Mouse (Mus musculus): ENCODE data around the gene Slc44a4. TPM values are rescaled to one million over a fixed set of nuclear protein-coding genes. Genes with fewer than 3 reads are reported as not detected.
A peak's percentile ranks its signal among the peaks of the same experiment; 100 is the strongest.
"Not testable (repeated sequence)": the region's sequence is repeated elsewhere in the genome, so short reads cannot be mapped to it uniquely, and the experiment has no call there.

Slc44a4 gene
- total RNA-seq, 2 experiments from 2014 or later = 0.30 to 0.45 TPM

DNA sequence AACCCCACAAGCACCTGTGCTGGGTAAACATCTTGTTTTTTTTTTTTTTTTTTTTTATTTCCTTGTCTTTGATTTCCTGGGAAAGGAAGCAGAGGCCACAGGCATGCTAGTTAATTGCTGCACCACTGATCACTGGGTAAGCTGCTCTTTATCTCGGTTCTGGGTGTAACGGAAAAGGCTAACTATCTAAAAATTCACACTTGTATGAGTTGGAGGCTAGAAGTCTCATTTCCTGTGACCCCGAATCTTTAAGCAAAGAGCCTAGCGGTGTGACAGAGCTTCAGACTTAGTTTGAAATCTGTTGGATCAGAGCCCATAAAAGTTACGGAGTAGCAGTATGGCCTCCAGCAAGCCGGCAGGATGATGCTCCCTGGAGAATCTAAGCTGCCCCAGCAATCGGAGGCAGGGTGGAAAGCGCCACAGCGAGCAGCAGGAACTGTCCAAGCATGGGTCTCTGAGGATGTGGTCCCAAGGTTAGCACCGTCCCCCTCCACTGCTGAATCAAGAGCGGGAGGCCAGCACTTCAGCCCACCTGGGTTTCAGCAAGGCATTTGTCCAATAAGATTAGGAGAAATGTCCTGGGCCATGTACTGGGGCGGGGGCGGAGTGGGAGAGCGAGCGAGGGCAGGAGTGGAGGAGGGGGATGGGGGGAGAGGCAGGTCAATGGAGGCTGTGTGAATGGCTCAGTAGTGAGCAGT lies 27.2 kb downstream of the Slc44a4 start:
- DNase-seq (ENCODE audit: low spot score in 2 of 2) = no peak

DNA sequence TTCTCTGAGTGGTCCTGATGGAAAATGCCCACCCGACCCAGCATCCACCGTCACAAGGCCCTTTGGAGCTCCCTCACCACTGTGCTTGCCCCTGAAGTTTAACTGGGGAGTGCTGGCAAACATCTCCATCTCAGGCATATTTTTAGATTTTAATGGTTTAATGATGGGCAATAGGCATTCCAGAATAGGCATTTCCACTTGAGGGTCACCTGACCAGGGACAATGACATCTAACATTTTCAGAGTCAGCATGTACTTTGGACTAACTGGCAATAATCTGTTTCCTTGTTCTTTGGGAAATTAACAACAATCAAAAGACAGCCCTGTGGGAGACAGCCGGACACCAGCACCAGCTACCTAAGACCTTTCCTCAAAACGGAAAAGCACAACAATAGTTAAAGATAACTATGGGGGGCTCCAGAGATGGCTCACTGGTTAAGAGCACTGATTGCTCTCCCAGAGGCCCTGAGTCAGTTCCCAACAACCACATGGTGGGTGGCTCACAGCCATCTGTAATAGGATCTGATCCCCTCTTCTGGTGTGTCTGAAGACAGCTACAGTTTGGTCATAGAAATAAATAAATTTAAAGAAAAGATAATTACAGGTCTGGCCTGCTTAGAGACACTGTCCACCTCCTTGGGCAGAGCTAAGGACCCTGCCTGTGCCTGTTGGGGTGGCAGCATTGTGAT lies 29.0 kb downstream of the Slc44a4 start:
- no peak for DNase-seq (ENCODE audit: low spot score in 2 of 2)

DNA sequence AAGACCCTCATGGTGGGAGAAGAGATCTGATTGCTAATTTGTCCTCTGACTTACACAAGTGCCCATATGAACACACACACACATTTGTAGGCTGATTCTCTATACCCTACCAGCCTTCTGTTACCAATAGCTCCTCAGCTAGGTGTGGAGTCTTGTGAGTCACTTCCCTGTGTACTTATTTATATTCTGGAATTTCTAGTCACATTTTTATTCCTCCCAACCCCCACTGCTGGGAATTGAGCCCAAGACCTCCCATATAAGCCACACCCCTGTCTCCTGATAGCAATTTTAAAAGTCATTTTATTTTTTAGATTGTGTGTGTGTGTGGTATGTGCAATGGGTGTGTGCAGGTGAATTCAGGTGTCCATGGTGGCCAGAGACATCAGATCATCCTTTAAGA lies 30.1 kb downstream of the Slc44a4 start:
- DNase-seq (ENCODE audit: low spot score in 2 of 2) = no peak

DNA sequence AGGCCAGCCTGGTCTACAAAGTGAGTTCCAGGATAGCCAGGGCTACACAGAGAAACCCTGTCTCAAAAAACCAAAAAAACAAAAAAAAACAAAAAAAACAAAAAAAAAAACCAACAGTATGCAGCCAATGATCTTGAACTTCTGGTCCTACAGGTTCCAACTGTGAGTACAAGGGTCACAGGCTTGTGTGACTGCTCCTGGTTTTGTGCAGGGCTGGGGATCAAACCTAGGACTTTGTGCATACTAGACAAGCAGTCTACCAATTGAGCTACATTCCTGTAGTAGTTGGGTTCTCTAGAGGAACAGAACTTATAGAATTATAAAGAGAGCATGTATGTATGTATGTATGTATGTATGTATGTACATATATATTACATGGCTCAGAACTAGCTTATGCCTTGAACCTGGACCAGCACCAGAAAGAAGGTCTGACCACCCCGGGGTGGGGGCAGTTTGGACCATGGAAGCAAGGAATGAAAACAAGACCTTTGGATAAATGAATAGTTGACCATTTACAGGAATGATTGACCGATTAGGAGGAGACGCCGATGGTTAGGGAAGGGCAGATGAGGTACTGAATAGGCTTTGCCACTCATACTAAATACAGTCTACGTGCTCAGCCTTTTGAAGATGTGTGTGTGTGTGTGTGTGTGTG lies 32.3 kb downstream of the Slc44a4 start:
- DNase-seq (ENCODE audit: low spot score in 2 of 2) = no peak

DNA sequence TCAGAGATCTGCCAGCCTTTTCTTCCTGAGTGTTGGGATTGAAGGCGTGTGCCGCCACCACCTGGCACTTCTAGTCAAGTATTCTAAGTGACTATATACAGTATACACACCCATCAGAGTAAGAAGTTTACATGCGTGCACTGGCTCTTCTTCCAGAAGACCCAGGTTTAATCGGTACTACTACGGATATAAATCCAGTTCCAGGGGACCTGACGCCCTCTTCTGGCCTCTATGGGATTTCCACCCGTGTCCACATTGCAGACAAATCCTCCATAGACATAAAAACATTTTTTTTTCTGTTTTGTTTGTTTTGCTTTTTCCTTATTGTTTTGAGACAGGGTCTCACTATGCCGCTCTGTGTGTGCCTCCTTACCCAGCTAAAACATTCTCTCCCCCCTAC lies 33.3 kb downstream of the Slc44a4 start:
- DNase-seq (ENCODE audit: low spot score in 2 of 2) = no peak

DNA sequence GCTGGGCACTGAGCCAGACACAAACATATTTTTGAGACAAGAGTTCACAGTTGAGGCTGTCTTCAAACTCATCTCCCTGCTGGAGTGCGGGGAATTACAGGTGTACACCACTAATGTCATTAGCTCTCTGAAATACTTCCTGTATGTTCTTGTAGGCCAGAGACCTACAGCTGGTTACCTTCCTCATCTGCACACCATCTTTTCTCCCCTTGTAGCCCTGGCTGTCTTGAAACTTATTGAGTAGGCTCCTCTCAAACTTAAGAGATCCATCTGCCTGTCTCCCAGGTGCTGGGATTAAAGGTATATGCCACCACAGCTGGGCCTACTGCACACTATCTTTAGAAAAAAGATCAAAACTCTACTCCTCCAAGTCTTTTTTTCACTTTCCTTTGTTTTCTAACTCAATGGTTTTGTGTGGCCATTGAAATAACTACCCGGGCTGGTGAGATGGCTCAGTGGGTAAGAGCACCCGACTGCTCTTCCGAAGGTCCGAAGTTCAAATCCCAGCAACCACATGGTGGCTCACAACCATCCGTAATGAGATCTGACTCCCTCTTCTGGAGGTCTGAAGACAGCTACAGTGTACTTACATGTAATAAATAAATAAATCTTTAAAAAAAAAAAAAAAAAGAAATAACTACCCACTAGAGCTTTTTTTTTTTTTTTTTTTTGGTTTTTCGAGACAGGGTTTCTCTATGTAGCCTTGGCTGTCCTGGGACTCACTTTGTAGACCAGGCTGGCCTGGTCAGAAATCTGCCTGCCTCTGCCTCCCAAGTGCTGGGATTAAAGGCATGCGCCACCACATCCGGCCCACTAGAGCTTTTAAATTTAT lies 34.7 kb downstream of the Slc44a4 start:
- DNase-seq (ENCODE audit: low spot score in 2 of 2) = not testable (repeated sequence)

DNA sequence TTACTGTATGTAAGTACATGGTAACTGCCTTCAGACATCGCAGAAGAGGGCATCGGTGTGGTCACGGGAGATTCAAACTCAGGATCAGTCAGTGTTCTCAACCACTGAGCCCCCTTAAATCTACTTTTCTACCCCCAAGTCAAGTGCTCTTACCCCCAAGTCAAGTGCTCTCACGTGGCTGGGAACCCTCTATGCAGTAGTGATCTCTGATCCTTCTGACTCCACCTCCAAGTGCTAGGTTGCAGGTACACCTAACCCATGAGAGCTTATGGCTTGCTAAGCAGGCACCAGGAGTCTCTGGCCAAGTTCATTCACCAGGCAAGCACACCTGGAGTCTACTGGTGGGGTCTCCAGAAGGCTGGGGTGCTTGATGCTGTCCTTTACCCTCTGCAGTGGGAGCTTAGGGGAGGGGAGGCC lies 35.3 kb downstream of the Slc44a4 start:
- no peak for DNase-seq (ENCODE audit: low spot score in 2 of 2)

DNA sequence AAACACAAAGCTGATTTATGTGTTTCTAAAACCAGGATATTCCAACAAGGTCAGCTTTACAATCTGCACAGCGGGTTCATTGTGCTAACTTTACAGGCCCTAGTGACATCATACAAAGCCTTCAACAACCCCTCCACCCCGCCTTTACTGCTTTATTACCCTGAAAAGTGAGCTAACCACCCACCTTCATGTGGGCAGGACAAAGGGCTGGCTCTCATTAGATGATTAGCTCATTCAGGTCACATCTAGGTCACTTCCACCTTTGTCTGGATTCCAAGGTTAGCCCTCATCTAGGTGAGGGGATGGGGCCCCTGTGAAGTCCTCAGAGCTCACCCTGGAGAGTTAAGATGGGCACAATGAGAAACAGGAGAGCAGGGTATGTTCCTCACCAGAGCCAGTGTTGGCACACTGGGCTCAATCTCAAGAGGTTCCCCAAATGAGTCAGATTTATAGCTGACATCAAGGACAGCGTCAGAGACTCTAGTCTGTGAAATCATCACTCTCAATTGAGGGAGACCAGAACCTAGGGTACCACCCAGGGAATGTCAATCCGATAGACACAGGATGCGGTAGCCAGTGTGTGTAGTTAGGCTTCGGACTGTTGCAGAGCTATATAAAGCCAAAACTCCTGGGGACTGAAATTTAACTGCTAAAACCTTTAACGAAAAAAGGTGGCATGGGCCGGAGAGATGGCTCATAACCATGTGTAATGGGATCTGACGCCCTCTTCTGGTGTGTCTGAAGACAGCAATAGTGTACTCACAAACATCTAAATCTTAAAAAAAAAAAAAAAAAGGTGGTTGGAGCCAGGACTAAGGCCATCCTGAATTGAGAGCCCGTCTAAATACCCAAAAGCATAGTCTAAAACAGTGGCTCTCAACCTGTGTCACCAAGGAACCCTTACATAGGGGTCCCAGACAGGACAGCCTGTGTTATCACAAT lies 36.5 kb downstream of the Slc44a4 start:
- no peak for DNase-seq (ENCODE audit: low spot score in 2 of 2)

DNA sequence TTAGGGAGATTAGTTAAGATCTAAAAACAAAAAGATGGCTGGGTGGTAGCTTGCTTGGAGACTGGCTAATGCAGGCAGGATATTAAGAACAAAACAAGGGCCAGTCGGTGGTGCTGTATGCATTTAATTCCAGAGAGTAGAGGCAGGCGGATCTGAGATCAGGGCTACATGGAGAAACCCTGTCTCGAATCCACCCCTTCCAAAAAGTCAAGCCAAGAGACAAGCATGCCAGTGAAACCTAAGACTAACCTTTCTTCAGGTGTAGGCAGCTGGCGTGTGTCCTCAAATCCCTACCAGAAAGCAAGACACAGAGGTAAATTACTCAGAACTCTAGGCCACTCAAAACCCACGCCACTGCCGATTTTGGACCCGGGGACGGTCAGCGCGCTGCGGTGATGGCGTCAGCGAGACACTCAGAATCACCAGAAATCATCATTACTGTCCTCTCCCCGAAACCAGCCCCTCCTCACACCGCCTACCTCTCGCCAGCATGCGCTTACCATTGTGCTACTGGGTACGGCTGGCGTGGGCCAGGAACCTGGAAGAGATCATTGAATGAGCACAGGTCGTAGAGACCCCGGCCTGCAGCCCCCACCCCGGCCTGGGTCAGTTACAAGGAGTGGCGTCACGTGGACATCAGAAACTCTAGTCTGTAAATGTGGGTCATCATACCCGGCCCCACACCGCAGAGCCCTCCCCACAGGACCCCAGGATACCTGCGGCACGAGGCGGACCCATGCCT lies 37.5 kb downstream of the Slc44a4 start:
- DNase-seq (ENCODE audit: low spot score in 2 of 2) = peak; percentile 37 to 45

DNA sequence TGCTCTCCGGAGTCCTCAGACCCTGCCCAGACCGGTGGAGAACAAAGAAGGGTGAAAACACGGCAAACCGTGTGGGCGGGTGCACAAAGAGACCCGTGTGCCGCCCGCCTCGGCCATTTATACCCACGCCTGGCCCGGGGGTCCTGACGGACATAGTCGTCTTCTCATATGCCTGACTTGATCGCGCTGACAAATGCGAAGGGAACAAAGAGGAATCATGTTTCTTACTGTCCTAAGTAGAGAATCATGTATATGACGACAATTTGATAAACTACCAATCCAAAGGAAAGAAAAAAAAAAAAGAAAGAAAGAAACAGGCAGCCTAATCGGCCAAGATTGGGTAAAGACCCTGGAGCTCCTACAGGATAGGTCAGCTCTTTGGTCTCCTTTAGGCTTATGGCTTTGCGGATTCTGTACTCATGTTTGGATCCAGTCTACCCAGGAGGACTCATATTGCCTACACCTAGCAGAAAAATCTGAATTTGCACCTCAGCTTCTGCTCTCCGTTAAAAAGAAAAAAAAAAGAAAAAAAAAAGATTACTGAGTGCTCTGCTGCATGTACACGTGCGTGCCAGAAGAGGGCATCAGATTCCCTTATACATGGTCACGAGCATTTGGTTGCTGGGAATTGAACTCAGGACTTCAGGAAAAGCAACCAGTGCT lies 38.2 kb downstream of the Slc44a4 start:
- DNase-seq (ENCODE audit: low spot score in 2 of 2) = peak; percentile 63 to 64

DNA sequence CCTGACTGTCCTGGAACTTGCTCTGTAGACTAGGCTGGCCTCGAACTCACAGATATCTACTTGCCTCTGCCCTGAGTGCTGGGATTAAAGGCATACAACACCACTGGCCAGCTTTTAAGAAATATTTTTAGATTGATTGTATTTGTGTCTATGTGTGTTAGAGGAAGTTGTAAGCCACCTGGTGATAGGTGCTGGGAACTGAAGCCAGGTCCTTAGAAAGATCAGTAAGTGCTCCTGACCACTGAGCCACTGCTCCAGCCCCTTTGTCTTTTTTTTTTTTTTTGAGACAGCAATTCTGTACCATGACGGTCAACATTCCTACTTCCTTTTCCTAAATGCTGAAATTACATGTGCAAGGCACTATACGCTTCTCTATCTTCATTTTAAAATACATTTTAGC lies 39.0 kb downstream of the Slc44a4 start:
- DNase-seq (ENCODE audit: low spot score in 2 of 2) = no peak

DNA sequence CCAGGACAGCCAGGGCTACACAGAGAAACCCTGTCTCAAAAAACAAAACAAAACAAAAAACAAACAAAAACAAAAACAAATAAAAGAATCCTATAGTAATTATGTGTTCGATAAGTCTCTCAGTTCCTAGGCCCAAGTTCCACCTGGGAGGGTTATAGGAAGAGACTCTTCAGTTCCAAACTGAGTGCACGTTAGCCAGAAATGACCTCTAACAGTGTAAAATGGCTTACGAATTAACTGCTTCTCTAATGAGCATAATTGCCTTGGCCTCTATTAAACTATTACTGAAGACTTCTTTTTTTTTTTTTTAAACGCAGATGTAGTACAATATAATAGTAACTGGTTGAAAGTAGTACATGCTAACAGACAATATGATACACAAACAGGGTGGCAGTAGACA lies 39.6 kb downstream of the Slc44a4 start:
- no peak for DNase-seq (ENCODE audit: low spot score in 2 of 2)

DNA sequence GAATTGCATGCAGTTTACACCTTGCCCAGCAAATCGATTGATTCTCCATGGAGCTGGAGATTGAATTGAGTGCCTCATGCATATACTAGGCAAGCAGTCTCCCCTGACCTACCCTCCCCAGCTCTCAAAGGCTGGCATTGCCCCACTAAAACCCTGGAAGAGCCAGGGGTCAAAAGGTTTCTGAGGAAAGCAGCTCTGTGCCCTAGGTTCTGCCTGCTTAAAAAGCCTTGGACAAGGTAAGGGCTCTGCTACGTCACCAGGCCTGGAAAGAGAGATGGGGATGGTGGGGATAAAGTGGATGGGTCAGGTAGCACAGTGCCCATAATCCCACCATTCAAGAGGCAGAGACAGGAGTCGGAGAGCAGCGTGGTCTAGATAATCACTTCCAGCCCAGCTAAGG lies 40.6 kb downstream of the Slc44a4 start:
- DNase-seq (ENCODE audit: low spot score in 2 of 2) = no peak

DNA sequence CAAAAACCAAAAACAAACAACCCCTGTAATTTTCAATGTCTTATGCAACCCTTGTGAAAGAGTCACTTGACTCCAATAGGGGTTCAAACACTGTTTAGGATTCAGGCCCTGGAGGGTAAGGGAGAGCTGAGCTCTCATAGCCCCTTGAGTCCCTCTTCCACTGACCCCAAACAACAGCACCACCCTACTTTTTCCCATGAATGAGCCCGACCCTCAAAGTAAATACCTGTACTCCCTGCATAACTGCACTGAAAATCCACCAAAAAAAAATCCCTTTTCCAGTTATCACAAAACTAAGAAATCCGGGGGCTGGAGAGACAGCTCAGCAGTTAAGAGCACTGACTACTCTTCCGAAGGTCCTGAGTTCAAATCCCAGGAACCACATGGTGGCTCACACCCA lies 41.6 kb downstream of the Slc44a4 start:
- DNase-seq (ENCODE audit: low spot score in 2 of 2) = no peak

DNA sequence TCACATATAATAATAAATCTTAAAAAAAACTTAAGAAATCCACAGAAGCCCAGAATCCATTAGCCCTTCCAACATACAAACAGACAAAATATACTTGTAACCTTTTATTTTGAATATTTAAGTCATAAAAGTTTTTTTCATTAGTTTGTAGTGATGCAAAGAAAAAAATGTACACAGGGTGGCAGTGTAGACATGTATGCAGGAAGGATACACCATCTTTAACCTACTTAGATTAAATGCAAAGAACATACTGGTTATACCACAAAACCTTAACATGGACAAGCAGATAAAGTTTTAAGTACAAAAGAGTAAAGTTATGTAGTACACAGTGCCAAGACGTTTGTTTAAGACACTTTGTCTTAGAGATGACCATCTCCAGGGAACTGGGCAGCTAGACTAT lies 42.1 kb downstream of the Slc44a4 start:
- no peak for DNase-seq (ENCODE audit: low spot score in 2 of 2)

DNA sequence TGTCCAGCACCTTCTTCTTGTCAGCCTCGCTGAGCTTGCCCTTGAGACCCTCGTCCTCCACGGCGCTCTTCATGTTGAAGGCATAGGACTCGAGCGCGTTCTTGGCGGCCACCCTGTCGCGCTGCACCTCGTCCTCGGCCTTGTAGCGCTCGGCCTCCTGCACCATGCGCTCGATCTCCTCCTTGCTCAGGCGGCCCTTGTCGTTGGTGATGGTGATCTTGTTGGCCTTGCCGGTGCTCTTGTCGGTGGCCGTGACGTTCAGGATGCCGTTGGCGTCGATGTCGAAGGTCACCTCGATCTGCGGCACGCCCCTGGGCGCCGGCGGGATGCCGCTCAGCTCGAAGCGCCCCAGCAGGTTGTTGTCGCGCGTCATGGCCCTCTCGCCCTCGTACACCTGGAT lies 43.0 kb downstream of the Slc44a4 start:
- DNase-seq (ENCODE audit: low spot score in 2 of 2) = not testable (repeated sequence)

DNA sequence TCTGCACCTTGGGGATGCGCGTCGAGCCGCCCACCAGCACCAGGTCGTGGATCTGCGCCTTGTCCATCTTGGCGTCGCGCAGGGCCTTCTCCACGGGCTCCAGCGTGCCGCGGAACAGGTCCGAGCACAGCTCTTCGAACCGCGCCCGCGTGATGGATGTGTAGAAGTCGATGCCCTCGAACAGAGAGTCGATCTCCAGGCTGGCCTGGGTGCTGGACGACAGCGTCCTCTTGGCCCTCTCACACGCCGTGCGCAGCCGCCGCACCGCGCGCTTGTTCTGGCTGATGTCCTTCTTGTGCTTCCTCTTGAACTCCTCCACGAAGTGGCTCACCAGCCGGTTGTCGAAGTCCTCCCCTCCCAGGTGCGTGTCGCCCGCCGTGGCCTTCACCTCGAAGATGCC lies 43.7 kb downstream of the Slc44a4 start:
- DNase-seq (ENCODE audit: low spot score in 2 of 2) = not testable (repeated sequence)

DNA sequence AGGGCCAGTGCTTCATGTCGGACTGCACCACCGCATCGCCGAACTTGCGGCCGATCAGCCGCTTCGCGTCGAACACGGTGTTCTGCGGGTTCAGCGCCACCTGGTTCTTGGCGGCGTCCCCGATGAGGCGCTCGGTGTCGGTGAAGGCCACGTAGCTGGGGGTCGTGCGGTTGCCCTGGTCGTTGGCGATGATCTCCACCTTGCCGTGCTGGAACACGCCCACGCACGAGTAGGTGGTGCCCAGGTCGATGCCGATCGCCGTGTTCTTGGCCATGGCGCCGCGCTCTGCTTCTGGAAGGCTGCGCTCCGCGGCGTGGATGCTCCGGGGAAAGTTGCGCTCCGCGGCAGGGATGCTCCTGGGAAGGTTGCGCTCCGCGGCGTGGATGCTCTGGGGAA lies 44.5 kb downstream of the Slc44a4 start:
- DNase-seq (ENCODE audit: low spot score in 2 of 2) = not testable (repeated sequence)

DNA sequence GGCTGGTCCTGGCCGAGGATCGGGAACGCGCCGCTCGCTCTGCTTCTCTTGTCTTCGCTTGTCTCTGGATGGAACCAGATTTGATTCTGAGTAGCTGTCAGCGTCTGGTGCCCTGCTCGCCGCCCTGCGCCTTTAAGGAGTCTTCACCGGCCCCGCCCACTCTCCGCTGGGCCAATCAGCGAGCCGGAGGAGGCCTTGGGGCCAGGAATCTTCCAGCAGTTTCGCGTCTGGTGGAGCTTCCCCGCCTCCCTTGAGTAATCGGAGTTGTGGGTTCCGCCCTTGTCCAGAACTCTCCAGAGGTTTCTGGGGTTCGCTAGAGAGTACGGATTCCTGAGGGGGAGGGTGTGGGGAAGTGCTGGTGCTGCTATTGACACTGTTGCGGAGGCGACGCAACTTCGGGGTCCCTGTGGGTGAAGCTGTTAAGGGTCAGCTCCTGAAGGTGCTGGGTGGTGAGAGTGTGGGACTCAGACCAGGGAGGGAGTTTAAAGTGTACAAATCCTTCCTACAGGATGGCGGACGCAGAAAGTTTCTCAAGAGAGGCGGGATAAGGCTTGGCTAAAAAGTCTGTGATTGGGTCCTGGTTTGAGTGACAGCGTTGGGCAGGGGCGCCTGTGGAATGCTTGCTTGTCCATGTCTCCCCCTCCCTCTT lies 45.0 kb downstream of the Slc44a4 start, which contains the start of gene Hspa1b:
TSS of gene Hspa1b (minus strand) at position 109 of the 649 bp plus-strand sequence.
- peak; percentile 75 to 81 for DNase-seq (ENCODE audit: low spot score in 2 of 2)

Measured in left cerebral cortex, adult 18-20 months (tissue).